Mouse (Mus musculus) limb, embryonic 10.5 days (tissue): ENCODE data around the gene Dlx4. TPM values are rescaled to one million over a fixed set of nuclear protein-coding genes. Genes with fewer than 3 reads are reported as not detected.
A peak's percentile ranks its signal among the peaks of the same experiment; 100 is the strongest.

Experiments
- DNase-seq: peaks from one replicate; pipeline ENCODE4 v3.0.0-alpha.2; 2017; ENCODE audit warnings: low spot score
- H3K27ac ChIP-seq: fragments of 300-500 bp; sonication (generic); 2 replicates; pipeline ENCODE4 v1.5.1; 2016; ENCODE audit warnings: mild to moderate bottlenecking
- H3K27me3 ChIP-seq: fragments of 300-500 bp; sonication (generic); 2 replicates; pipeline ENCODE4 v1.6.1; 2016; ENCODE audit warnings: low read depth, mild to moderate bottlenecking; ENCODE audit not compliant: poor library complexity, severe bottlenecking
- H3K36me3 ChIP-seq: fragments of 300-500 bp; sonication (generic); 2 replicates; pipeline ENCODE4 v1.6.1; 2016; ENCODE audit warnings: mild to moderate bottlenecking, moderate library complexity
- H3K4me1 ChIP-seq: fragments of 300-500 bp; sonication (generic); 2 replicates; pipeline ENCODE4 v1.6.1; 2016
- H3K4me3 ChIP-seq: fragments of 300-500 bp; sonication (generic); 2 replicates; pipeline ENCODE4 v1.5.1; 2016; ENCODE audit warnings: mild to moderate bottlenecking, moderate library complexity
- H3K9me3 ChIP-seq: fragments of 300-500 bp; sonication (generic); replicated peaks from 2 replicates; pipeline ENCODE4 v1.6.1; 2016; ENCODE audit warnings: mild to moderate bottlenecking
- WGBS: fragments of 180-500 bp; shearing (Covaris S2); methylation state at CpG from one replicate; pipeline ENCODE4 v1.1.7; 2016; 5-methylcytosine and 5-hydroxymethylcytosine counted together
- polyA plus RNA-seq: library from polyadenylated mRNA; unstranded; fragments of >200 nt; fragmentation: Nextera tagmentation; extraction: Ambion mirVana; gene quantifications from 2 replicates; pipeline ENCODE4 v1.2.1, GENCODE M21; 2016

Gene Dlx4
- polyA plus RNA-seq, 1 experiment from 2014 or later = 0.85 TPM

DNA sequence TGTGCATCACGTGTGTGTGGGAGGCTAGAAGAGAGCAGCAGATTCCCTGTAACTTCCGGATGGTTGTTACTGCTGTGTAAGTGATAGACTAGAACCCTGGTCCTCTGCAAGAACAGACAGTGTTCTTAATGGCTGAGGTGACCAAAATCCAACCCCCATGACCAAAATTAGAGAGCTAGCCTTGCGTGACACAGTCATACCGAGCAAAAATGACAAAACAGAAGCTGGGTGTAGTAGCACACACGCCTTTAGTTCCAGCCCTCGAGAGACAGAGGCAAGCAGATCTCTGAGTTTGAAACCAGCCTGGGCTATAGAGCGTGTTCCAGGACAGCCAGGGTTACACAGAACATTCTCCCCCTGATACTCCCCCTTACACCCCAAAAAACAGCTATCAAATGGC is 36.0 kb downstream of the Dlx4 start:
- no peak for DNase-seq
- Histone ChIP-seq H3K9me3 (no peaks in the 10 kb centered on the region), H3K4me3 (no peak overlapping the region), H3K27ac (no peak overlapping the region), H3K36me3 (no peaks in the 10 kb centered on the region), H3K27me3 (peaks cover 26% of the 10 kb centered on the region), H3K4me1 (peaks cover 20% of the 10 kb centered on the region)
- WGBS = 88% methylated on average over 7 of the region's 7 CpGs

DNA sequence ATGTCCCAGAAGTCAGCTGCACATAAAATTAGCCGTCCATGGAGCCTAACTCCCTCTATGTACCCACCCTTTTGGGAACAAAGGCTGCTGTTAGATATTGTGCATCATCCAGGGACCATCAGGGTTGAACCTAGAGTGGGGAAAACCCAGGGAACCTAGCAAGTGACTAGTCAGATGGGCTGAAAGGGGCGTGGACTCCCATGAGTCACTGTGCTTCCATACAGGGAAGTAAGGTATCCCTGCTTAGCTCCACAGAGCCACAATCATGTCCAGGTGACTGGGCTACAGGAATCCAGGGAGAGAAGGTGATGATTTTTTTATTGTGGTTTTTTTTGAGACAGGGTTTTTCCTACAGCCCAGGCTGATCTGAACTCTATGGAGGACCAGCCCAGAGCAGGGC is 37.1 kb downstream of the Dlx4 start:
- Histone ChIP-seq H3K4me3 (no peak overlapping the region), H3K27me3 (peaks cover 29% of the 10 kb centered on the region), H3K36me3 (no peaks in the 10 kb centered on the region), H3K9me3 (no peaks in the 10 kb centered on the region), H3K27ac (no peak overlapping the region), H3K4me1 (peaks cover 30% of the 10 kb centered on the region)
- WGBS = 84% methylated on average over 2 of the region's 2 CpGs
- no peak for DNase-seq

- Histone ChIP-seq H3K27ac (no peak overlapping the region), H3K4me3 (no peak overlapping the region), H3K4me1 (peaks cover 26% of the 10 kb centered on the region), H3K9me3 (no peaks in the 10 kb centered on the region), H3K36me3 (no peaks in the 10 kb centered on the region), H3K27me3 (peaks cover 22% of the 10 kb centered on the region)
- peak; percentile 85 for DNase-seq
- WGBS = 33% methylated on average over 23 of the region's 23 CpGs
These were observed 39.4 kb downstream of the Dlx4 start for GRCm38 (mm10) chr11:95106440-95107236.

GRCm38 (mm10) chr11:95105274-95105874 is 40.7 kb downstream of the Dlx4 start:
- H3K27ac ChIP-seq = no peak overlapping the region
- peaks cover 22% of the 10 kb centered on the region for H3K27me3 ChIP-seq
- no peaks in the 10 kb centered on the region for H3K9me3 ChIP-seq
- no peaks in the 10 kb centered on the region for H3K36me3 ChIP-seq
- peak overlapping the region; percentile 44 for H3K4me3 ChIP-seq
- H3K4me1 ChIP-seq = peaks cover 39% of the 10 kb centered on the region
- peak; percentile 58 for DNase-seq
- 5% methylated on average over 25 of the region's 25 CpGs for WGBS

- no peak overlapping the region for H3K4me3 ChIP-seq
- DNase-seq = no peak
- peaks cover 22% of the 10 kb centered on the region for H3K27me3 ChIP-seq
- no peaks in the 10 kb centered on the region for H3K9me3 ChIP-seq
- H3K36me3 ChIP-seq = no peaks in the 10 kb centered on the region
- no peak overlapping the region for H3K27ac ChIP-seq
- H3K4me1 ChIP-seq = peaks cover 42% of the 10 kb centered on the region
- 43% methylated on average over 6 of the region's 6 CpGs for WGBS
These were observed 41.8 kb downstream of the Dlx4 start for GRCm38 (mm10) chr11:95104266-95104665.

- peaks cover 48% of the 10 kb centered on the region for H3K4me1 ChIP-seq
- 95% methylated on average over 19 of the region's 19 CpGs for WGBS
These were observed 43.7 kb downstream of the Dlx4 start for GRCm38 (mm10) chr11:95102161-95102904.

DNA sequence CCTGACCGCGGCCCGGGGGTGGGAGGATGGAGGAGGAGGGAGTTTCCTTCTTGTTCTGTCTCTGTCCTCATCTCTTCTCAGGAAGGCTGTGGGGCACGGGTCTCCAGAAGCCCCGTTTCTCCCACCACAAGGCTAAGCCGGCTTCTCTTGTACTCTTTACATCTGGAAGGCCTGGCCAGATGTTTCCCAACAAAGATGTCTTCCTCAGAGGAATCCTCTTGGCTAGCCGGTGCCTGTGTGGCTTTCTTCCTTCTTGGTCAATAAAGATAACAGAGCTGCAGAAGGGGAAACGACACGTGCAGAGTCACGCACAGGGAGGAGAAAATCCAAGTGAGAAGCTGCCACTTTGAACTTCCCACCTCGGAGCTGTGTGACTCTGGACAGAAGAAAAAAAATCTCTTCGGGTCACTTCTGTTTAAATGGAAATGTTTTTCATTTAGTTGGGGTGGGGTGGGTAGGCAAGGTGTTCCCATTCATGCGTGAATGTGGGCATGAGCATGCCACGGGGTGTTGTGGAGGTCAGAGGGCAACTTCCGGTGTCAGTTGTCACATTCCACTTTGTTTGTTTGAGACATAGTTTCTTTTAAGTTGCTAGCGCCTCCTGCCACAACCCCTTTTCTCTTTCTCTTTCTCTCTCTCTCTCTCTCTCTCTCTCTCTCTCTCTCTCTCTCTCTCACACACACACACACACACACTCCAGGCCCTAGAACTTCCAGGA is 44.8 kb downstream of the Dlx4 start:
- Histone ChIP-seq H3K4me3 (no peak overlapping the region), H3K27me3 (peaks cover 17% of the 10 kb centered on the region), H3K9me3 (no peaks in the 10 kb centered on the region), H3K27ac (peak overlapping the region; percentile 22), H3K4me1 (peaks cover 54% of the 10 kb centered on the region), H3K36me3 (no peaks in the 10 kb centered on the region)
- WGBS = 36% methylated on average over 16 of the region's 16 CpGs
- no peak for DNase-seq

More at GRCm38 (mm10) chr11:95102161-95102904, 43.7 kb downstream of the Dlx4 start:
- DNase-seq = no peak
- no peaks in the 10 kb centered on the region for H3K9me3 ChIP-seq
- H3K4me3 ChIP-seq = no peak overlapping the region
- H3K36me3 ChIP-seq = no peaks in the 10 kb centered on the region
- H3K27me3 ChIP-seq = peaks cover 22% of the 10 kb centered on the region
- no peak overlapping the region for H3K27ac ChIP-seq

- Histone ChIP-seq H3K36me3 (no peaks in the 10 kb centered on the region), H3K9me3 (no peaks in the 10 kb centered on the region), H3K4me3 (no peak overlapping the region), H3K27me3 (peaks cover 8% of the 10 kb centered on the region; the same call in 1 of the 2 replicates), H3K4me1 (peaks cover 46% of the 10 kb centered on the region), H3K27ac (peak overlapping the region; percentile 4; the same call in 1 of the 2 replicates)
- no peak for DNase-seq
- 31% methylated on average over 3 of the region's 3 CpGs for WGBS
These were observed 45.7 kb downstream of the Dlx4 start for GRCm38 (mm10) chr11:95100393-95100792.

GRCm38 (mm10) chr11:95098346-95099095 is 47.5 kb downstream of the Dlx4 start:
- no peak overlapping the region for H3K4me3 ChIP-seq
- DNase-seq = no peak
- no peaks in the 10 kb centered on the region for H3K9me3 ChIP-seq
- no peaks in the 10 kb centered on the region for H3K36me3 ChIP-seq
- 77% methylated on average over 5 of the region's 5 CpGs for WGBS
- H3K27me3 ChIP-seq = no peaks in the 10 kb centered on the region
- no peak overlapping the region; the same call in 1 of the 2 replicates for H3K27ac ChIP-seq
- peaks cover 33% of the 10 kb centered on the region for H3K4me1 ChIP-seq

DNA sequence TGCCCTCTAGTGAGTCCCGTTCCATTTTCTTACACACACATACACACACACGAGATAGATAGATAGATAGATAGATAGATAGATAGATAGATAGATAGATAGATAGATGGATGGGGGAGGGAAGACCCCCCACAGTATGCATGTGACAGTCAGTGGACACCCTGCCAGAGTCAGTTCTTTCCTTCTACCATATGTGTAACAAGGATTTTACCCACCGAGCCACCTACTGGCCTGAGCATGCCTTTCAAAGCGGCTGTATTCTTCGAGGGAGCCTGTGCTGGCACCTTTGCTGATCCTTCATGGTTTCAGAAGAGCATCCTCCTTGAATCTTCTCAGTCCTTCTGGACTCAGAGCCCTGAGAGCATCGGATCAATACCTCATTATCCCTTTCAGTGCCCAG is 48.2 kb downstream of the Dlx4 start:
- Histone ChIP-seq H3K9me3 (no peaks in the 10 kb centered on the region), H3K27ac (no peak overlapping the region; the same call in 1 of the 2 replicates)
- DNase-seq = no peak

DNA sequence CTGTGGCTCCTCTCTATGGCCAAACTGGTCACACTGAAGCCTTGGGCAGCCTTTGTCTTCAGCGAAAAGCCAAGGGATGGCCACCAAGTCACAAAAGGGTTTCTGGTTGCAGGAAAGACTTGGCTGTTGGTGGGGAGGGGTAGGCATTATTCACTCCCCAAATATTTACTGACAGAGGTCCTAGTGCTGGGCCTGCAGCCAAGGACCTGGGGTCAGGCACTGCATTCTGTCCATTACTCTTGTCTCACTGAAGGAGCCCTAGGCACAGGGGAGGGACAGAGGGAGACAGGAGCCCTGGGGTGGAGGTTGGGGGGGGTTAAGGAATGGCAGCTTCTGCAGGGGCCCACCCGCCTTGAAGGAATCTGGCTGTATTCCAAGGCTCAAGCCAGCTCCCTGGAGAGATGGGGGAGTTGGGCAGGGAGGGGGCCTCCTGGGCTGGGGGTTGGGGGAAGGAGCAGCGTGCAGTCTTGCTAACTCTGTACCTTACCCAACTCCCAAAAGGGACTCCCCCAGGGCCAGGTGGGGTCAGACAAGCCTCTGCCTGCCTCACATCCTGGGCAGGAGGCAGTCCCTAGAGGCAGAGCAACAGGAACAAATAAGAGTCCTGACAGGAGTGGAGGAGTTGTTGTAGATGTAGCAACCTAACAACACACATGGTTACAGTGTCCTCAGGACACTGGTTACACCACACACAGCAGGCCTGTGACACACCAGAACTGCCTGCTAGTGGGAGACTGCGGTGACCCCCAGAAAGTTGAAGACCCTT is 49.3 kb downstream of the Dlx4 start:
- Histone ChIP-seq H3K36me3 (no peaks in the 10 kb centered on the region), H3K27me3 (no peaks in the 10 kb centered on the region), H3K9me3 (no peaks in the 10 kb centered on the region), H3K27ac (peak overlapping the region; percentile 38), H3K4me3 (no peak overlapping the region), H3K4me1 (peaks cover 36% of the 10 kb centered on the region)
- WGBS = 67% methylated on average over 4 of the region's 4 CpGs
- DNase-seq = no peak

More for the DNA sequence above, 48.2 kb downstream of the Dlx4 start:
- no peak overlapping the region for H3K4me3 ChIP-seq
- no peaks in the 10 kb centered on the region for H3K36me3 ChIP-seq
- no peaks in the 10 kb centered on the region for H3K27me3 ChIP-seq
- WGBS = 62% methylated on average over 6 of the region's 6 CpGs
- H3K4me1 ChIP-seq = peaks cover 33% of the 10 kb centered on the region
